Mouse (Mus musculus): ENCODE measurements around the gene Wipi1. TPM values are rescaled to one million over a fixed set of nuclear protein-coding genes. Genes with fewer than 3 reads are reported as not detected.
A peak's percentile ranks its signal among the peaks of the same experiment; 100 is the strongest.

Wipi1 gene
- polyA plus RNA-seq, 1 experiment, result 7.0 TPM

DNA sequence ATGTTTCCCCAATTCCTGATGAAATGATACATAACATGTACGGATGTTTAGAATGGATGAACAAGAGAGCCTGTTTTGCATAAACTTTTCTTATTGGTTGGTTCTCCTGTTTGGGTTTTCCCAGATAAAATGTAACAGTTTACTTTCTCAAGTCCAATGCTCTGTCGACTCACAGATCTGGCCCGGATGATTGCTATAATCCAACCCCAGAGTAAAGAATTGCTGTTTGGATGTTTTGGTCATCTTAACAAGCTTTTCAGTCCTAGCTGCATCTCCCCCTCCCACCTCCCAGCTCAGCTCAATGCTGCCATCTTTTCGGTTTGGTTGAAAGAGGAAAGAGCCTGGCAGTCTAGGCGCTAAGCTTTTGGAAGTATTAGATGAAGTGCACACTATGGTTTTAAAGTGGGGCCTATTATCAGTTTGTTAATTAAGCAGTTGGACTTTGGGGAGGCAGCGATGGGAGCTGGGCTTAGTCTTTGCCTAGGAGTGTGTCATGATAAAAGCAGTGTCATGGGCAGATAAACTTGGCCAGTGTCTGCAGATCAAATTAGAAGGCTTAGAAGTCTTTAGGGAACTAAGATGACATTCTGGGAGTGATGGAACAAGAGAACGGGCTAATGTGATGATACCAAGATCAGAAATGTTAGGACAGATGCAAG lies 1.2 kb upstream of the Wipi1 start:
- 88% methylated on average over 7 of the region's 7 CpGs for WGBS
- Histone ChIP-seq H3K27ac (ENCODE audit: control insufficient read depth, insufficient read depth, low read length) (no peak overlapping the region), H3K4me1 (replicated peaks; ENCODE audit: control insufficient read depth, insufficient read depth, low read length) (peaks cover 18% of the 10 kb centered on the region)

DNA sequence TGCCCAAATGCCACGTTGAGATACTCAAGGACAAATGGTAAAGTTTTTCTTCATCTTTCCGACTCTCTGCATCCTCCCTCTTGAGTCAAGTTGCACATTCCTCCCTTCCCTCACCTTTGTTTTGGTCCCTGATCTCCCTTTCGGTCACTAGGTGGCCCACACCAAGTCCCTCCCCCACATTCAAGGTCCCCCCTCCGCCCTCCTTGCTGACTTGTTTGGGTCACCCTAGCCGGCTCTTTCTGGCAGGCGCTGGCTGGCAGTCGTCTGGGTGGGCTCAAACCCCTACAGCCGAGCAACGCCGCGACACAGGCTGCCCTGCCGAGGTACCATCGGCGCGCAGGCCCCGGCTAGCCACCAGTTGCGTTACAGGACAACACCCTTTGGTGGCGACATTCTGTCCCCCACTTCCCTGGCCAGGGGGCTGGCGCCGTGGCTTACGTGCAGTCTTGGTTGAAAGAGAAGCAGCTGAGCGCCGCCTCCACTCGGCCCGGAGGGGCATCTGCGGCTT lies 918 bp downstream of the Wipi1 start:
- TF ChIP-seq CTCF (IDR thresholded peaks at IDR 0.05; ENCODE audit: borderline replicate concordance, control insufficient read depth, extremely low read depth, insufficient read depth, low read length, poor library complexity), result no peak
- no peak for TF ChIP-seq POLR2A (IDR thresholded peaks at IDR 0.05; ENCODE audit: control insufficient read depth, extremely low read depth, insufficient read depth, low read length, poor library complexity)
- H3K27ac ChIP-seq (ENCODE audit: control insufficient read depth, insufficient read depth, low read length), result no peak overlapping the region
- DNase-seq, result no peak
- no peaks in the 10 kb centered on the region for H3K27me3 ChIP-seq (ENCODE audit: control insufficient read depth, insufficient read depth, low read length)
- H3K4me3 ChIP-seq (ENCODE audit: control insufficient read depth, insufficient read depth, low read length), result peak overlapping the region; percentile 50
- under 1% methylated on average over 24 of the region's 26 CpGs for WGBS
- peaks cover 18% of the 10 kb centered on the region for H3K4me1 ChIP-seq (replicated peaks; ENCODE audit: control insufficient read depth, insufficient read depth, low read length)
- H3K36me3 ChIP-seq (ENCODE audit: control insufficient read depth, insufficient read depth, low read length), result no peaks in the 10 kb centered on the region

More for the DNA sequence above, 1.2 kb upstream of the Wipi1 start:
- DNase-seq, result no peak
- TF ChIP-seq POLR2A (IDR thresholded peaks at IDR 0.05; ENCODE audit: control insufficient read depth, extremely low read depth, insufficient read depth, low read length, poor library complexity), result no peak
- no peak for TF ChIP-seq CTCF (IDR thresholded peaks at IDR 0.05; ENCODE audit: borderline replicate concordance, control insufficient read depth, extremely low read depth, insufficient read depth, low read length, poor library complexity)
- Histone ChIP-seq H3K36me3 (ENCODE audit: control insufficient read depth, insufficient read depth, low read length) (no peaks in the 10 kb centered on the region), H3K4me3 (ENCODE audit: control insufficient read depth, insufficient read depth, low read length) (no peak overlapping the region), H3K27me3 (ENCODE audit: control insufficient read depth, insufficient read depth, low read length) (no peaks in the 10 kb centered on the region)

- TF ChIP-seq CTCF (IDR thresholded peaks at IDR 0.05; ENCODE audit: borderline replicate concordance, control insufficient read depth, extremely low read depth, insufficient read depth, low read length, poor library complexity) (no peak), POLR2A (IDR thresholded peaks at IDR 0.05; ENCODE audit: control insufficient read depth, extremely low read depth, insufficient read depth, low read length, poor library complexity) (no peak)
- 39% methylated on average over 9 of the region's 9 CpGs for WGBS
Observed at GRCm38 (mm10) chr11:109610046-109610794, 1.5 kb downstream of the Wipi1 start.

DNA sequence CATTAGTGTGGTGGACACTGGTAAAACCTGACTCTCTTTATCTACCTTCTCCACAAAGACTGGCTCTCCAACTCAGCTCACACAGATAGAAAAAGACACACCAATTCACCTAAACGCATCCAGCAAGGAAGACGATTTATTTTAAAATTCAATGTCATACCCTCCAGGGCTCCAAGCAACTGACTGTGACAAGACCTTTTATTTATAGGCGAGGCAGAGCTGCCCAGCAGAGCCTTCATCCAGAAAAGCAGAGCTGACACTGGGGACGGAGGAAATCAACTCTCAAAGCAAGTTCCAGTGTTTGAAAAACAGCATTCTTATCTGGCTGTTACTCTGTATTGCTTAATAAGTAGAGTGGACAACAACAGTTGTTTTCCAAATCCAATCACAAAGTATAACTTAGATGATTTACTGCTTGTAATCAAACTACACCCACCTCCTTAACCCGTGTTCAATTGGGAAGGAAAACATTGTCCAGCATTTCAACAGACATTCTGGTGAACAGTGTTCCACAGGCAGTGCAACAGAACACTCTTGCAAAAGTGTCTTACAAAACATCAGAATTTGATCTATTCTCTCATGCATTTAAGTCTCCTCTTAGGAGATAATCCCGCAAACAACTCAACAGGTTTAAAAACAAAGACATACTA lies 2.7 kb downstream of the Wipi1 start:
- Histone ChIP-seq H3K4me3 (ENCODE audit: control insufficient read depth, insufficient read depth, low read length) (no peak overlapping the region), H3K27ac (ENCODE audit: control insufficient read depth, insufficient read depth, low read length) (no peak overlapping the region), H3K36me3 (ENCODE audit: control insufficient read depth, insufficient read depth, low read length) (no peaks in the 10 kb centered on the region), H3K27me3 (ENCODE audit: control insufficient read depth, insufficient read depth, low read length) (no peaks in the 10 kb centered on the region), H3K4me1 (replicated peaks; ENCODE audit: control insufficient read depth, insufficient read depth, low read length) (peaks cover 18% of the 10 kb centered on the region)
- no peak for DNase-seq
- 87% methylated on average over 6 of the region's 6 CpGs for WGBS
- TF ChIP-seq POLR2A (IDR thresholded peaks at IDR 0.05; ENCODE audit: control insufficient read depth, extremely low read depth, insufficient read depth, low read length, poor library complexity) (no peak), CTCF (IDR thresholded peaks at IDR 0.05; ENCODE audit: borderline replicate concordance, control insufficient read depth, extremely low read depth, insufficient read depth, low read length, poor library complexity) (no peak)

More at GRCm38 (mm10) chr11:109610046-109610794, 1.5 kb downstream of the Wipi1 start:
- H3K27ac ChIP-seq (ENCODE audit: control insufficient read depth, insufficient read depth, low read length), result no peak overlapping the region
- no peaks in the 10 kb centered on the region for H3K36me3 ChIP-seq (ENCODE audit: control insufficient read depth, insufficient read depth, low read length)
- H3K4me3 ChIP-seq (ENCODE audit: control insufficient read depth, insufficient read depth, low read length), result peak overlapping the region; percentile 50; the same call in 1 of the 2 replicates
- DNase-seq, result no peak
- peaks cover 18% of the 10 kb centered on the region for H3K4me1 ChIP-seq (replicated peaks; ENCODE audit: control insufficient read depth, insufficient read depth, low read length)
- no peaks in the 10 kb centered on the region for H3K27me3 ChIP-seq (ENCODE audit: control insufficient read depth, insufficient read depth, low read length)

DNA sequence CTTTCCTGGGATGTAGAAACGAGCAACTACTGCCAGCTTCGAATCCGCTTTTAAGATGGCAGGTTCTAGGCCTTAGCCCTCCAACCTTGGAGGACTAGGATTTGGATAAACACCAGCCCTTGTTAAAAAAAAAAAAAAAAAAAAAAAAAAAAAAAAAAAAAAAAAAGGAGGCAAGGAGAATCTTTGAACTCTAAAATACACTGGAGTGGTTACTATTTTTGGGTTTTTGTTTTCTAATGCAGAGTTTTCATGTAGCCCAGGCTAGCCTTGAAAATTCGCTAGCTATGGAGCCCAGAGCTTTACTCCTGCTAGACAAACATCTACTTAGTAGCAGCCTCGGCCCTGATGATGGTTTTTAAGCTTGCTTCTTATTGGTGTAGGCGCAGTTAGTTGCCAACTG lies 4.2 kb downstream of the Wipi1 start:
- DNase-seq, result no peak
- Histone ChIP-seq H3K36me3 (ENCODE audit: control insufficient read depth, insufficient read depth, low read length) (no peaks in the 10 kb centered on the region), H3K27me3 (ENCODE audit: control insufficient read depth, insufficient read depth, low read length) (no peaks in the 10 kb centered on the region), H3K4me3 (ENCODE audit: control insufficient read depth, insufficient read depth, low read length) (no peak overlapping the region), H3K4me1 (replicated peaks; ENCODE audit: control insufficient read depth, insufficient read depth, low read length) (peaks cover 18% of the 10 kb centered on the region), H3K27ac (ENCODE audit: control insufficient read depth, insufficient read depth, low read length) (no peak overlapping the region)
- TF ChIP-seq POLR2A (IDR thresholded peaks at IDR 0.05; ENCODE audit: control insufficient read depth, extremely low read depth, insufficient read depth, low read length, poor library complexity) (no peak), CTCF (IDR thresholded peaks at IDR 0.05; ENCODE audit: borderline replicate concordance, control insufficient read depth, extremely low read depth, insufficient read depth, low read length, poor library complexity) (no peak)
- 94% methylated on average over 6 of the region's 6 CpGs for WGBS
